Mouse (Mus musculus): ENCODE data around the gene 5730507C01Rik.
"Not testable (repeated sequence)": the region's sequence is repeated elsewhere in the genome, so short reads cannot be mapped to it uniquely, and the experiment has no call there.

Gene 5730507C01Rik

DNA sequence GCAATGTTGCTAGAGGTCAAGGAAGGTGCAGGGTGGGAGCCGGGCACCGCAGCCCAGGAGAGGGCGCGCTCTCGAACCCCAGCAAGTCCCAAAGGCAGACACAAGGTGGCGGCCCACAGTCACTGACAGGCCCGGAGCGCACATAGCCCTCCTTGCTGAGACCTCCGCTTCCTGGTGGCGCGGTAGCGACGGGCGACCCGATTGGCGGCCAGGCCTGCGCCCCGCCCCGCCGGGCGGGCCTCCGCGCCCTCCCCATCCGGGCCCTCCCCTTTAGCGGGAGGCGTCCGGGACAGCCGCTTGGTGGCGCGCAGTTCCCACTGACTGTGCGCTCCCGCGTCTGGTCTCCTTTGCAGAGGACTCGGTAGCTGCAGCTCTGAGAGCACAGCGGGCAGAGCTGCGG lies at the start of gene 5730507C01Rik:
TSS of gene 5730507C01Rik (plus strand) at position 340 of the 400 bp plus-strand sequence.
- CTCF ChIA-PET = no interaction called here

DNA sequence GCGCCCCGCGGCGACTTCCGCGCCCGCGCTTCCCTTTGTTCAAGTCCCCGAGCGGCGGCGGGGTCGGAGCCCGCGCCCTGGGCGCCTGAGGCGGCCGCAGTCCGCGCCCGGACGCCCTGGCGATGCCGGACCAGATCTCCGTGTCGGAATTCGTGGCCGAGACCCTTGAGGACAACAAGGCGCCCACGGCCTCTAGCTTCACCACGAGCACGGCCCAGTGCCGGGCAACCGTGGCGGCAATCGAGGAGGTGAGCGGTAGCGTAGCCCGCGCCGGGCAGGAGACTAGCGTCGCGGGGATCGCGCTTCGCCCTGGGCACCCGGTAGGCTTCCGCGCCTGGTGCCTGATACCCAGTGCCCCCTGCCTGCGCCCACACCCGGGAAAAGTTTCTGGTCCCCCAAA lies 306 bp downstream of the 5730507C01Rik start:
- CTCF ChIA-PET = not testable (repeated sequence)

- CTCF ChIA-PET = not testable (repeated sequence)
Observed at GRCm38 (mm10) chr12:18515077-18515476, 767 bp downstream of the 5730507C01Rik start.
